Mouse (Mus musculus): ENCODE data around the gene Rnf34. TPM values are rescaled to one million over a fixed set of nuclear protein-coding genes. Genes with fewer than 3 reads are reported as not detected.

Gene Rnf34
- total RNA-seq, 1 experiment = 26.1 TPM

DNA sequence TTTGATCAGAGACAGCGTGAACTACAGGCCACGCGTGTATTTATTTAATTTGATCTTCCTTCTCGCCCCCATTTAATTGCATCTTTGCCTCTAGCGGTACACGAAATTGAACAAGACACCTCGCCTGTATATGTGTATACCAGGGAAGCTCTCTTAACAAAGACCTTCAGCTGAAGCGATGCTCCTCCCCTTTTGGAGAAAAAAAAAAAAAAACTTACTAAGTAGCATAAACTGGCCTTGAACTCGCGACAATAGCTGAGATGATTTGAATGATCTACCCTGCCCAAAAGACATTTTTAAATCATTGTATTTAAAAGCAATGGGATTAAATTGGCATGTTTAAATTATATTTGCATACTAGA, 28.3 kb upstream of the Rnf34 start:
- no peak for DNase-seq (ENCODE audit: low read depth, low spot score)
- in situ Hi-C loops (cut with MboI; ENCODE audit: low sequenced_read_pairs in 2 of 2, unreplicated experiment in 2 of 2) = no loop called here
- H3K9ac ChIP-seq (ENCODE audit: insufficient read depth, low read depth, low read length, poor library complexity, severe bottlenecking) = peak overlapping the region; percentile 38; the same call in 1 of the 2 replicates
- no peaks in the 10 kb centered on the region for H3K4me1 ChIP-seq (ENCODE audit: control insufficient read depth in 2 of 2, insufficient read depth in 2 of 2, low read length in 2 of 2, poor library complexity in 1 of 2)
- peaks cover 19% of the 10 kb centered on the region for H3K36me3 ChIP-seq (ENCODE audit: control insufficient read depth, insufficient read depth, low read length, poor library complexity, severe bottlenecking)
- TF ChIP-seq MAFK (IDR thresholded peaks at IDR 0.05; ENCODE audit: insufficient read depth, low read depth, low read length) (no peak), ZNF384 (IDR thresholded peaks at IDR 0.05; ENCODE audit: low read depth, low read length) (peak; percentile 98)
- H3K9me3 ChIP-seq (ENCODE audit: control insufficient read depth, insufficient read depth, low read depth, low read length) = no peaks in the 10 kb centered on the region
- H3K4me3 ChIP-seq (ENCODE audit: insufficient read depth in 1 of 2, low read depth in 1 of 2, low read length in 2 of 2, poor library complexity in 1 of 2, severe bottlenecking in 1 of 2) = peak overlapping the region; percentile 63 to 80
- H3K27ac ChIP-seq (ENCODE audit: insufficient read depth, low read depth, low read length, poor library complexity, severe bottlenecking) = no peak overlapping the region

DNA sequence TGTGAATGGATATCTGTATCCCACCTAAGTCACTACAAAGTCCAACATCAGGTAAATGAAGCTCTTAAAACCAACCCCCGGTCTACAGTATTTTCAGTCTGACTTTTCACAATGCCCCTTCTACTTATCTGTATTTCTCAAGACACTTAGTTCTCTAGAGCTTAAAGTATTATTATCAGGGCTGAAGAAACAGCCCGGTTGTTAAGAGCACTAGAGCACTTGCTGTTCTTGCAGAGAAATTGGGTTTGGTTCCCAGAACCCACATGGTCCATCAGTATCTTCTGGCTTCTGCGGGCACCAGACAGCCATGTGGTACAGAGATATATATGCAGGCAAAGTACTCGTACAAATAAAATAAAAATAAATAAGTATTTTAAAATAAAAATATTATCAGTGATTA, 27.4 kb upstream of the Rnf34 start:
- no peak overlapping the region for H3K9ac ChIP-seq (ENCODE audit: insufficient read depth, low read depth, low read length, poor library complexity, severe bottlenecking)
- H3K4me1 ChIP-seq (ENCODE audit: control insufficient read depth in 2 of 2, insufficient read depth in 2 of 2, low read length in 2 of 2, poor library complexity in 1 of 2) = no peaks in the 10 kb centered on the region
- in situ Hi-C loops (cut with MboI; ENCODE audit: low sequenced_read_pairs in 2 of 2, unreplicated experiment in 2 of 2) = no loop called here
- H3K27ac ChIP-seq (ENCODE audit: insufficient read depth, low read depth, low read length, poor library complexity, severe bottlenecking) = no peak overlapping the region
- H3K9me3 ChIP-seq (ENCODE audit: control insufficient read depth, insufficient read depth, low read depth, low read length) = no peaks in the 10 kb centered on the region
- TF ChIP-seq ZC3H11A (IDR thresholded peaks at IDR 0.05; ENCODE audit: borderline replicate concordance, low read depth, low read length) (no peak), MAFK (IDR thresholded peaks at IDR 0.05; ENCODE audit: insufficient read depth, low read depth, low read length) (no peak), CHD2 (IDR thresholded peaks at IDR 0.05; ENCODE audit: low read depth, low read length) (no peak), HCFC1 (IDR thresholded peaks at IDR 0.05; ENCODE audit: borderline replicate concordance, insufficient read depth, low read length) (no peak), ZNF384 (IDR thresholded peaks at IDR 0.05; ENCODE audit: low read depth, low read length) (no peak)
- H3K4me3 ChIP-seq (ENCODE audit: insufficient read depth in 1 of 2, low read depth in 1 of 2, low read length in 2 of 2, poor library complexity in 1 of 2, severe bottlenecking in 1 of 2) = no peak overlapping the region
- peaks cover 16% of the 10 kb centered on the region for H3K36me3 ChIP-seq (ENCODE audit: control insufficient read depth, insufficient read depth, low read length, poor library complexity, severe bottlenecking)
- DNase-seq (ENCODE audit: low read depth, low spot score) = no peak

DNA sequence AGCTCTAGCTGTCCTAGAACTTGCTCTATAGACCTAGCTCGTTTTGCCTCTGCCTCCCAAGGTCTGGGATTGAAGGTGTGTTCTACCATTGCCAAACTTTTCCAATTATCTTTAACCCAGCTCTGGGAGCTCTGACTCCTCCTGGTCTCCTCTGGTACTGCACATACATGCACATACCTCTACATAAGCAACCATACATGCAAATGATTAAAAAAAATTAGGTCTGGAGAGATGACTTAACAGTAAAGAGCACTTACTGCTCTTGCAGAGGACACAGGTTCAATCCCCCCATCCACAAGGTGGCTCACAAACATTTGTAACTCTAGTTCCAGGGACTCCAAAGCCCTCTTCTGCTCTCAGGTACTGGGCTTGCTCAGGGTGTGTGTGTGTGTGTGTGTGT, 25.9 kb upstream of the Rnf34 start:
- Histone ChIP-seq H3K27ac (ENCODE audit: insufficient read depth, low read depth, low read length, poor library complexity, severe bottlenecking) (no peak overlapping the region; the same call in 1 of the 2 replicates), H3K36me3 (ENCODE audit: control insufficient read depth, insufficient read depth, low read length, poor library complexity, severe bottlenecking) (peaks cover 3% of the 10 kb centered on the region), H3K4me3 (ENCODE audit: insufficient read depth in 1 of 2, low read depth in 1 of 2, low read length in 2 of 2, poor library complexity in 1 of 2, severe bottlenecking in 1 of 2) (no peak overlapping the region), H3K4me1 (ENCODE audit: control insufficient read depth in 2 of 2, insufficient read depth in 2 of 2, low read length in 2 of 2, poor library complexity in 1 of 2) (no peaks in the 10 kb centered on the region), H3K9ac (ENCODE audit: insufficient read depth, low read depth, low read length, poor library complexity, severe bottlenecking) (no peak overlapping the region), H3K9me3 (ENCODE audit: control insufficient read depth, insufficient read depth, low read depth, low read length) (no peaks in the 10 kb centered on the region)
- no peak for TF ChIP-seq ZC3H11A (IDR thresholded peaks at IDR 0.05; ENCODE audit: borderline replicate concordance, low read depth, low read length)
- TF ChIP-seq CHD2 (IDR thresholded peaks at IDR 0.05; ENCODE audit: low read depth, low read length) = no peak
- peak; percentile 30; the same call in 1 of the 2 replicates for TF ChIP-seq ZNF384 (IDR thresholded peaks at IDR 0.05; ENCODE audit: low read depth, low read length)
- TF ChIP-seq HCFC1 (IDR thresholded peaks at IDR 0.05; ENCODE audit: borderline replicate concordance, insufficient read depth, low read length) = no peak
- peak; percentile 34 for DNase-seq (ENCODE audit: low read depth, low spot score)
- in situ Hi-C loops (cut with MboI; ENCODE audit: low sequenced_read_pairs in 2 of 2, unreplicated experiment in 2 of 2) = no loop called here

DNA sequence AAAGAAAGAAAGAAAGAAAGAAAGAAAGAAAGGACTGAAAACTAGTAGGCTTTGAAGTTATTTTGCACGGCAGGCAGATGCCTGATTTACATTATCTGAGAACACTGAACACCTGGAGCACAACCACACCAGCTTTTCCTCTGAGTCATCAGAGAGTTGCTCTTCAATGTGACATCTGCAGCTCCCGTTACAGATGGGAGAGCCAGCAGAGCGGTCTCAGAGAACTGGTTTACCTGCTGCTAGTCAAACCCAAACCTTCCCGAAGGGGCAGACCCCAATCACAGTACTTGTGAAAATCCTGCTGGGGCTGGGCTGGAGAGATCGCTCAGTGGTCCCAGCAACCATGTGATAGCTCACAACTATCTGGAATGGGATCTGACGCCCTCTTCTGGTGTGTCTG, 25.4 kb upstream of the Rnf34 start:
- in situ Hi-C loops (cut with MboI; ENCODE audit: low sequenced_read_pairs in 2 of 2, unreplicated experiment in 2 of 2) = no loop called here
- Histone ChIP-seq H3K27ac (ENCODE audit: insufficient read depth, low read depth, low read length, poor library complexity, severe bottlenecking) (no peak overlapping the region), H3K4me1 (ENCODE audit: control insufficient read depth in 2 of 2, insufficient read depth in 2 of 2, low read length in 2 of 2, poor library complexity in 1 of 2) (no peaks in the 10 kb centered on the region), H3K36me3 (ENCODE audit: control insufficient read depth, insufficient read depth, low read length, poor library complexity, severe bottlenecking) (peaks cover under 1% of the 10 kb centered on the region), H3K4me3 (ENCODE audit: insufficient read depth in 1 of 2, low read depth in 1 of 2, low read length in 2 of 2, poor library complexity in 1 of 2, severe bottlenecking in 1 of 2) (no peak overlapping the region), H3K9ac (ENCODE audit: insufficient read depth, low read depth, low read length, poor library complexity, severe bottlenecking) (no peak overlapping the region; the same call in 1 of the 2 replicates), H3K9me3 (ENCODE audit: control insufficient read depth, insufficient read depth, low read depth, low read length) (no peaks in the 10 kb centered on the region)
- TF ChIP-seq CHD2 (IDR thresholded peaks at IDR 0.05; ENCODE audit: low read depth, low read length) = no peak
- TF ChIP-seq ZNF384 (IDR thresholded peaks at IDR 0.05; ENCODE audit: low read depth, low read length) = no peak
- no peak for TF ChIP-seq MAFK (IDR thresholded peaks at IDR 0.05; ENCODE audit: insufficient read depth, low read depth, low read length)
- TF ChIP-seq HCFC1 (IDR thresholded peaks at IDR 0.05; ENCODE audit: borderline replicate concordance, insufficient read depth, low read length) = no peak
- TF ChIP-seq ZC3H11A (IDR thresholded peaks at IDR 0.05; ENCODE audit: borderline replicate concordance, low read depth, low read length) = no peak
- no peak for DNase-seq (ENCODE audit: low read depth, low spot score)

DNA sequence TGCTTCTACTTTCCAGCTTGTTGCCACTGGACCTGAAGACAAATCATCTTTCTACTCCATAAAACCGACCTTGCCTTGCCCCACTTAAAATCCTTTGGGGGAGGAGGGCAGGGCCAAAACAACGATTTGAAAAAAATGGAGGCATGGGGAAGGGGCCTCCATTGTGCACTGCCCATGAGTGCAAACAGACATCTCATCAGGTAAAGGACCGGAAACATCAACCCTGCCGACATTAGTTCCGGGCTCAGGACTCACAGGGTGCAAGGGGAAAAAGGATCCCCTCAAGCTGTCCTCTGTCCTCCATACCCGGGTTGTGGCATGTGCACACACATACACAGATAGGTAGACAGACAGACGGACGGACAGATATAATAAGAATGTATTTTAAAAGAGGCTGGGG, 24.7 kb upstream of the Rnf34 start:
- no peaks in the 10 kb centered on the region for H3K9me3 ChIP-seq (ENCODE audit: control insufficient read depth, insufficient read depth, low read depth, low read length)
- in situ Hi-C loops (cut with MboI; ENCODE audit: low sequenced_read_pairs in 2 of 2, unreplicated experiment in 2 of 2) = no loop called here
- H3K4me3 ChIP-seq (ENCODE audit: insufficient read depth in 1 of 2, low read depth in 1 of 2, low read length in 2 of 2, poor library complexity in 1 of 2, severe bottlenecking in 1 of 2) = peak overlapping the region in 1 of 2 experiments; percentile 10; a peak in 1 of 4 replicates
- no peaks in the 10 kb centered on the region for H3K4me1 ChIP-seq (ENCODE audit: control insufficient read depth in 2 of 2, insufficient read depth in 2 of 2, low read length in 2 of 2, poor library complexity in 1 of 2)
- TF ChIP-seq CHD2 (IDR thresholded peaks at IDR 0.05; ENCODE audit: low read depth, low read length) (peak; percentile 43; the same call in 1 of the 2 replicates), ZNF384 (IDR thresholded peaks at IDR 0.05; ENCODE audit: low read depth, low read length) (peak; percentile 67), ZC3H11A (IDR thresholded peaks at IDR 0.05; ENCODE audit: borderline replicate concordance, low read depth, low read length) (no peak), MAFK (IDR thresholded peaks at IDR 0.05; ENCODE audit: insufficient read depth, low read depth, low read length) (no peak), HCFC1 (IDR thresholded peaks at IDR 0.05; ENCODE audit: borderline replicate concordance, insufficient read depth, low read length) (peak; percentile 73; the same call in 1 of the 2 replicates)
- H3K27ac ChIP-seq (ENCODE audit: insufficient read depth, low read depth, low read length, poor library complexity, severe bottlenecking) = no peak overlapping the region
- no peaks in the 10 kb centered on the region for H3K36me3 ChIP-seq (ENCODE audit: control insufficient read depth, insufficient read depth, low read length, poor library complexity, severe bottlenecking)
- no peak for DNase-seq (ENCODE audit: low read depth, low spot score)
- H3K9ac ChIP-seq (ENCODE audit: insufficient read depth, low read depth, low read length, poor library complexity, severe bottlenecking) = no peak overlapping the region; the same call in 1 of the 2 replicates

Data from ES-E14 (cell line).